ENCODE assay signal across 8 mouse cellular contexts in the genomic region with DNA sequence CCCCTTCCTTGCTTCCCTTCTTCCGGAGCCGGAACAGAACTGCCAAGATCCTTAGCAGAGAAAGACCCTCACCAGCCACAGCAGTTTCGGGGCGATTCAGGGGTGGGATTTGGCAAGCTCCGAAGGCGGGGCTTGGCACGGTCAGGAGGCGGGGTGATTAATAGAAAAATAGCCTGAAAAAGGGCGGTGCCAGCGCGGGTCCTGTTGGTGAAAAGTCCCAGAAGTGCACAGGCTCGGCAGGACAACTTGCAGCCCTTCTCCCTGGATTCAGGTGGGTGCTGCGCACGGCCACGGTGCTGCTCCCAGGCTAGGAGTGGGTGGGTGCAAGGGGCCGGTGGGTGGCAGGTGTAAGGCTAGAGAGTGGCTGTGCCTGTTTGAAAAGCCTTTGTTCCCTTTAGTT. TPM values are rescaled to one million over a fixed set of nuclear protein-coding genes. Genes with fewer than 3 reads are reported as not detected.
DNase-seq lines count a peak whose midpoint lies in the region; ATAC-seq lines count a peak whose summit lies in the region.

No protein-coding gene starts in this region.

- H3K4me2 ChIP-seq in embryonic facial prominence, embryonic 15.5 days (replicated peaks), result peak overlapping the region; percentile 77
- H3K4me2 ChIP-seq in heart, embryonic 15.5 days, result peak overlapping the region; percentile 84

- H3K27me3 ChIP-seq in embryonic facial prominence, embryonic 15.5 days, result no peaks in the 10 kb centered on the region
- H3K27me3 ChIP-seq in heart, embryonic 15.5 days, result no peaks in the 10 kb centered on the region

- intact Hi-C loops in left cerebral cortex, postnatal 25 days (cut with DNase I), result no loop called here

- WGBS in embryonic facial prominence, embryonic 15.5 days, result 1% methylated on average over 16 of the region's 16 CpGs
- WGBS in heart, embryonic 15.5 days, result under 1% methylated on average over 16 of the region's 16 CpGs

- ATAC-seq in embryonic facial prominence, embryonic 15.5 days (ENCODE audit: insufficient number of reproducible peaks, low FRiP score, low TSS enrichment, low read depth), result 0 out of 2 replicates have a peak, but pooled peaks have one; percentile 37
- peak; percentile 51; the same call in 1 of the 2 replicates for ATAC-seq in heart, embryonic 15.5 days (replicated peaks; ENCODE audit: insufficient number of reproducible peaks, insufficient read depth, low FRiP score, low read depth)
- ATAC-seq in megakaryocyte, adult 5-6 weeks (ENCODE audit: poor library complexity, severe bottlenecking), result peak; percentile 71

- peak overlapping the region; percentile 23 for H3K9ac ChIP-seq in embryonic facial prominence, embryonic 15.5 days
- peak overlapping the region; percentile 59 for H3K9ac ChIP-seq in heart, embryonic 15.5 days

- H3K27ac ChIP-seq in embryonic facial prominence, embryonic 15.5 days (replicated peaks), result peak overlapping the region; percentile 40; the same call in 1 of the 2 replicates
- peak overlapping the region; percentile 56 for H3K27ac ChIP-seq in heart, embryonic 15.5 days

- no peaks in the 10 kb centered on the region for H3K36me3 ChIP-seq in embryonic facial prominence, embryonic 15.5 days
- no peaks in the 10 kb centered on the region for H3K36me3 ChIP-seq in heart, embryonic 15.5 days

- H3K4me3 ChIP-seq in embryonic facial prominence, embryonic 15.5 days (replicated peaks), result peak overlapping the region; percentile 49
- H3K4me3 ChIP-seq in heart, embryonic 15.5 days, result peak overlapping the region; percentile 64

- peak; percentile 13 to 18 for DNase-seq in cerebellum, postnatal 14 days
- no peak for DNase-seq in cerebellum, adult 9-10 months
- peak; percentile 81 for DNase-seq in kidney, postnatal 14 days
- DNase-seq in spleen, postnatal 10 days (ENCODE audit: low spot score in 2 of 2), result peak; percentile 18 to 64
- DNase-seq in left cerebral cortex, postnatal 25 days (ENCODE audit: low spot score in 2 of 2), result no peak

- H3K9me3 ChIP-seq in embryonic facial prominence, embryonic 15.5 days (replicated peaks), result no peaks in the 10 kb centered on the region
- H3K9me3 ChIP-seq in heart, embryonic 15.5 days (replicated peaks), result no peaks in the 10 kb centered on the region

- H3K4me1 ChIP-seq in embryonic facial prominence, embryonic 15.5 days, result peaks cover 21% of the 10 kb centered on the region; the same call in 1 of the 2 replicates
- peaks cover 26% of the 10 kb centered on the region for H3K4me1 ChIP-seq in heart, embryonic 15.5 days (replicated peaks)

RNA-seq across cellular contexts. Expression of gene Mgst1, which starts 0.2 kb away (rescaled TPM):
- polyA plus RNA-seq in embryonic facial prominence, embryonic 15.5 days (2015; fragmentation: Nextera tagmentation; extraction: Ambion mirVana), result 164 and 168 TPM in 2 replicates
- 119 and 120 TPM in 2 replicates for polyA plus RNA-seq in heart, embryonic 15.5 days (2015; fragmentation: Nextera tagmentation; extraction: Ambion mirVana)
- total RNA-seq in megakaryocyte, adult 5-6 weeks (2015), result 794 and 848 TPM in 2 replicates
- 656 and 657 TPM in 2 replicates for total RNA-seq in megakaryocyte, adult 5-6 weeks (2017)
- 10 to 100 TPM in 1 of 2 experiments, 1 to 10 TPM in 1; 8.1 to 11.7 TPM for total RNA-seq in left cerebral cortex, postnatal 25 days (2021)

Comparison
In these comparisons a context has a peak if more than half of its experiments do, and no peak if none do; other contexts are left out.
1. DNase-seq: peak in cerebellum, postnatal 14 days (2 of 2), kidney, postnatal 14 days (single experiment) and spleen, postnatal 10 days (2 of 2); none in cerebellum, adult 9-10 months (single experiment) and left cerebral cortex, postnatal 25 days (0 of 2).
2. RNA of gene Mgst1, which starts 0.2 kb away (total RNA-seq): 656 to 848 TPM in megakaryocyte, adult 5-6 weeks; 8.1 to 11.7 TPM in left cerebral cortex, postnatal 25 days; every median in the first group is over 10 times any median in the second.
3. Peak in every context shown above with its lines, with median percentiles within 50 percentile points of each other: ATAC-seq.